Mouse (Mus musculus) neural tube, embryonic 11.5 days (tissue): ENCODE results near the gene Sptlc3. TPM values are rescaled to one million over a fixed set of nuclear protein-coding genes. Genes with fewer than 3 reads are reported as not detected.

Experiments
- ATAC-seq: fragments of 200-750 bp; cut with Nextera tagmentation; 2 replicates; pipeline ENCODE4 v1.8.0; 2017; ENCODE audit warnings: moderate number of reproducible peaks, mild to moderate bottlenecking, moderate TSS enrichment, moderate library complexity; ENCODE audit not compliant: insufficient read depth, low FRiP score, low TSS enrichment
- DNase-seq: peaks from one replicate; pipeline ENCODE4 v3.0.0-alpha.2; 2015; ENCODE audit warnings: low spot score
- H3K27ac ChIP-seq: fragments of 300-500 bp; sonication (generic); 2 replicates; pipeline ENCODE4 v1.5.1; 2014; ENCODE audit warnings: low read depth, mild to moderate bottlenecking, low read length
- H3K27me3 ChIP-seq: fragments of 300-500 bp; sonication (generic); 2 replicates; pipeline ENCODE4 v1.6.1; 2014; ENCODE audit warnings: mild to moderate bottlenecking, low read length, mixed read lengths; ENCODE audit not compliant: control insufficient read depth, insufficient read depth
- H3K36me3 ChIP-seq: fragments of 300-500 bp; sonication (generic); 2 replicates; pipeline ENCODE4 v1.6.1; 2014; ENCODE audit warnings: mild to moderate bottlenecking, low read length, moderate library complexity, mixed read lengths; ENCODE audit not compliant: control insufficient read depth, insufficient read depth
- H3K4me1 ChIP-seq: fragments of 300-500 bp; sonication (generic); 2 replicates; pipeline ENCODE4 v1.6.1; 2014; ENCODE audit warnings: low read length, mixed read lengths; ENCODE audit not compliant: control insufficient read depth, insufficient read depth
- H3K4me2 ChIP-seq: fragments of 300-500 bp; sonication (generic); 2 replicates; pipeline ENCODE4 v1.6.1; 2014; ENCODE audit warnings: low read depth, mild to moderate bottlenecking, moderate library complexity
- H3K4me3 ChIP-seq: fragments of 300-500 bp; sonication (generic); 2 replicates; pipeline ENCODE4 v1.5.1; 2014; ENCODE audit warnings: low read depth, low read length
- H3K9ac ChIP-seq: fragments of 300-500 bp; sonication (generic); 2 replicates; pipeline ENCODE4 v1.6.1; 2014; ENCODE audit warnings: mild to moderate bottlenecking, low read length
- H3K9me3 ChIP-seq: fragments of 300-500 bp; sonication (generic); 2 replicates; pipeline ENCODE4 v1.6.1; 2016; ENCODE audit warnings: low read length; ENCODE audit not compliant: control insufficient read depth
- WGBS: fragments of 180-500 bp; shearing (Covaris S2); extraction: QIAGEN DNeasy Blood & Tissue Kit; methylation state at CpG from one replicate; pipeline ENCODE4 v1.1.7; 2014; 5-methylcytosine and 5-hydroxymethylcytosine counted together
- polyA plus RNA-seq: library from polyadenylated mRNA; unstranded; fragments of >200 nt; fragmentation: Nextera tagmentation; extraction: Ambion mirVana; gene quantifications from 2 replicates; pipeline ENCODE4 v1.2.1, GENCODE M21; 2014

Gene Sptlc3
- polyA plus RNA-seq, 1 experiment from 2014 or later, result 0.09 TPM

DNA sequence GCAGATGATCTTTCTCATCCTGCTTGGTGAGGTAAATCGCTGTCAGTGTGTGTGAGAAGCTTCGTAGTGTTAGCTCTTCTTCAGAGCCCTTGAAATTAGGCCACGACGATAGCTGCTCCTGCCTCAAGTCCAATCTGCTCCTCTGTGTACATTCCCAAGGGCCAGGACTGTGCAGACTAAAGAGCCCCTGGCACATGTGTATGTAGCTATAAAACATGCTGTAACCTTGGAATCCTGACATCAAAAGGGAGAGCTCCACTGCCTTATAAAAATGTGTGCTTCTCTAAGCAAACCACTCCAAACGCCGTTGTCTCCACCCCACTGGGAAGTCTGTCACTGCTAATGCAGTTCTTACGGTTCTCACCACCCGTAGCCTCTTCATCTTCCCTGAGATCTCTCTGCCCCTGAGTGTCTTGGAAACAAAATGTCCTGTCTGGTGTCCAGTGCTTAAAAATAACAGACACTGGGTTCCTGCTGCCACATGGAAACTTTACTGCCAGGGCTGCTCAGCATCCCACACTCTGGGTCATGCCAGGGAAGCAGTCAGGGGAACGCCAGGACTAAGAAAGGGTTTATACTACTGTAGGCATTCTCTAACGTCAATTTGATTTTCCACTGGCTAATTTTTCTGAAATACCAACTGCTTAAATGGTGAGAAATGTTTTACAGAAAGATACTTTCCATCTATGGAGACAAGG is 118.8 kb downstream of the Sptlc3 start:
- no peak for ATAC-seq

GRCm38 (mm10) chr2:139626496-139626895 is 132.8 kb downstream of the Sptlc3 start:
- ATAC-seq (no peak), DNase-seq (no peak)
- Histone ChIP-seq H3K4me2 (no peak overlapping the region), H3K9ac (no peak overlapping the region), H3K27ac (no peak overlapping the region), H3K4me1 (no peaks in the 10 kb centered on the region), H3K27me3 (no peaks in the 10 kb centered on the region), H3K4me3 (no peak overlapping the region), H3K36me3 (no peaks in the 10 kb centered on the region), H3K9me3 (no peaks in the 10 kb centered on the region)
- 80% methylated on average over 1 of the region's 1 CpGs for WGBS

More for the DNA sequence above, 118.8 kb downstream of the Sptlc3 start:
- Histone ChIP-seq H3K4me2 (no peak overlapping the region), H3K9ac (no peak overlapping the region), H3K9me3 (no peaks in the 10 kb centered on the region), H3K36me3 (no peaks in the 10 kb centered on the region), H3K4me3 (no peak overlapping the region), H3K4me1 (peaks cover 23% of the 10 kb centered on the region), H3K27me3 (no peaks in the 10 kb centered on the region), H3K27ac (no peak overlapping the region)
- WGBS, result 42% methylated on average over 10 of the region's 10 CpGs
- DNase-seq, result no peak

DNA sequence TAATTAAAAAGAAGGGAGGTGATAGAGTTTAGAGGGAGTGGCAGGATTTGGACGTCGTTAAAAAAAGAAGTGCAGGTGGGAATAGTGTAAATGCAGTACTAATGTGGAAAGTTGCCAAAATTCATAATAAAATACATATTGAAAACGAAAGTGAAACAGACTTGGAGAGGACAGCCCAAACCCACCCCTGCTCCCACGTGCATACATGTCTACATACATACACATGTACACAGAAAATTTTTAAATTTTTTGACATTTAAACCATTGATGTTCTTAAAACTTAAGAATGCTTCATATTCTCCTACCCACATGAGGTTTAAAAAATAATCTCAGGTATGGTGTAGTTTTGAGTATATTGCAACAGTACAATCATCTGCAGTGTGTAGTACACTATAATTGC is 135.0 kb downstream of the Sptlc3 start:
- DNase-seq (no peak), ATAC-seq (no peak)
- Histone ChIP-seq H3K27me3 (no peaks in the 10 kb centered on the region), H3K9me3 (no peaks in the 10 kb centered on the region), H3K4me1 (no peaks in the 10 kb centered on the region), H3K4me2 (no peak overlapping the region), H3K4me3 (no peak overlapping the region), H3K36me3 (no peaks in the 10 kb centered on the region), H3K9ac (no peak overlapping the region), H3K27ac (no peak overlapping the region)
- 86% methylated on average over 4 of the region's 4 CpGs for WGBS

GRCm38 (mm10) chr2:139629653-139630052 is 135.9 kb downstream of the Sptlc3 start:
- Histone ChIP-seq H3K4me3 (no peak overlapping the region), H3K27me3 (no peaks in the 10 kb centered on the region), H3K36me3 (no peaks in the 10 kb centered on the region), H3K9me3 (no peaks in the 10 kb centered on the region), H3K9ac (no peak overlapping the region), H3K4me2 (no peak overlapping the region), H3K27ac (no peak overlapping the region), H3K4me1 (no peaks in the 10 kb centered on the region)
- ATAC-seq (no peak), DNase-seq (no peak)
- WGBS, result 90% methylated on average over 3 of the region's 3 CpGs

DNA sequence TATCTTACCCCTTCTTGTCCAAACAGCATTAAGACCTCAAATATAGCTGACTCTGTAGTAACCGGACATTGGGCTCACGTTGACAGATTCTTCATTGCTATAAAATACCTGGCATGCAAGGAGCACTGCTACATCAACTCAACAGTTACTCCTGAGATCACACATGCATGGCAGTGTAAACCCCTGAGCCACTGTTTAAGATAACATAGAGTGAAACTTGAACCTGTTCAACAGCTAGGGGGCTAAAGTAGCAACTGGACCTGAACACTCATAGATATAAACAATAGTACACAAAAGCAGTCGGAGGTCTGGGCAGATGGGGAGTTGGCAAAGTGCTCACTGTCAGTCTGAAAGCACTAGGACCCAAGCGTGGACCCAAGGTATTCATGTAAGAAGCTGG is 140.8 kb downstream of the Sptlc3 start:
- Histone ChIP-seq H3K27ac (no peak overlapping the region), H3K36me3 (no peaks in the 10 kb centered on the region), H3K27me3 (no peaks in the 10 kb centered on the region), H3K4me2 (no peak overlapping the region), H3K9me3 (no peaks in the 10 kb centered on the region), H3K4me1 (no peaks in the 10 kb centered on the region), H3K4me3 (no peak overlapping the region), H3K9ac (no peak overlapping the region)
- DNase-seq (no peak), ATAC-seq (no peak)
- WGBS, result 72% methylated on average over 4 of the region's 4 CpGs

DNA sequence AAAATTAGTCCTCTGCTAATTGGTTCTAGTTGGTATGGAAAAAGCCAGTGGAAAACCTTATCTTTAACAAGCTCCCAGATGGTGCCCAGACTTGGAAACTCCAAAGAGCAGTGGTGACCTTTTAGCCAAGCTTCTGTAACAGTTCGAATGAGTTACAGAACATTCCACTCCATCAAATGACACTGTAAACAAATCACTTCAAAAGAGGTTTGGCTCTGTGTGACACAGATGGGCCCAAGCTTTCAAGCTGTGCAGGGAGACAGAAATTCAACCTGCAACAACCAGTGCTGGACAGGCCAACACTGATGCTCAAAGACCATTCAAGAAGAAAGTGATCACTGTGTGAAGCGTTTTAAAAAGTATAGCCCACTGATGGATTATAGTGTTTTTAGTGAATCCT is 144.1 kb downstream of the Sptlc3 start:
- H3K36me3 ChIP-seq, result no peaks in the 10 kb centered on the region
- H3K4me2 ChIP-seq, result no peak overlapping the region
- H3K9ac ChIP-seq, result no peak overlapping the region
- no peak for DNase-seq
- H3K27me3 ChIP-seq, result no peaks in the 10 kb centered on the region
- no peaks in the 10 kb centered on the region for H3K4me1 ChIP-seq
- H3K9me3 ChIP-seq, result no peaks in the 10 kb centered on the region
- H3K27ac ChIP-seq, result no peak overlapping the region
- H3K4me3 ChIP-seq, result no peak overlapping the region
- WGBS, result 35% methylated on average over 2 of the region's 2 CpGs
- ATAC-seq, result no peak

DNA sequence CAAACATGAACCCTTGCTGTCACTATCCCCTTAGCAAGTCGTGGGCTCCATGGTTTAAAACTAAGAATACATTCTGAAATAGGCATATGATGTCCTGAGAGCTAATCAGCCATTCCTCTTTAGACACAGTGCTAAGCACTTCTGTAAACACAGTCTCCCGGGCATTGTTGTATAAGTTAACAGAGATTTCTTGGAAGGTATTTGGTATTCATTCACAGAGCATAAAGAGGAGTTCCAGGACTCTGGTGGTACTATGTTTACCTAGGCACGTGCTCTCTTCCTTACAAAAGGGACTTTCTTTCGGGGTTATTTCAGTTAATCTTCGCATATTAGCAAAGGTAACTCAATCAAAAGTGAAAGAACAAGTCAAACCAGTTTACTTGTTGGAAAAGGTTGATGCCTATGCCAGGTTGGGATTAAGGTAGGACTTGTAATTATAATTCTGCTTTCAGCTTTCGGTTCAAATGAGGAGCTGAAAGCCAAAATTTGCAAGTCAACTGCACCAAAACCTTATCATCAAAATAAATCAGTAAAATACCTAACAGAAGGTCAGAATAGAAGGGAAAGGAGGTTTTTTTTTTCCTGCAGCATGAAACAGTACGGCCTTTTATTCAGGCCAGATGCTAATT is 148.2 kb downstream of the Sptlc3 start:
- DNase-seq, result no peak
- no peak overlapping the region for H3K4me2 ChIP-seq
- no peaks in the 10 kb centered on the region for H3K4me1 ChIP-seq
- no peak for ATAC-seq
- no peak overlapping the region for H3K9ac ChIP-seq
- no peaks in the 10 kb centered on the region for H3K9me3 ChIP-seq
- no peaks in the 10 kb centered on the region for H3K27me3 ChIP-seq
- no peak overlapping the region for H3K27ac ChIP-seq
- H3K4me3 ChIP-seq, result no peak overlapping the region
- H3K36me3 ChIP-seq, result no peaks in the 10 kb centered on the region
- 69% methylated on average over 7 of the region's 7 CpGs for WGBS

DNA sequence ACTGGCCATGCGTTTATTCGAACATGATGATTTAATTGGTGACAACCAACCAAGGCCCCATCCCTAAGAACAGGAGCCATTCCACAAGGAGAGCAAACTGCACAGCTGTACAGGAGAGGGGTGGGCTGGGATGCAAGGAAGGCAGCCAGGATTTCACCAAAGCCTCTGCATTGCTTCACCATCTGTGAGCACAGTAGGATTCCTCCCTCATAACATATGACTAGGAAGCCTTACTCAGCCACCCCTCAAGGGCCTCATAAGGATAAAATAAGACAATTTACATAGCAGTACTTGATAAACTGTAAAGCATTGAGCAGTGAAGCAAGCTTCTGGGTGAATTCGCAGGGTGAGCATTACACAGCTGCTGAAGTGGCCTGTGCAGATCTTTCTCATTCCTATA is 155.8 kb downstream of the Sptlc3 start:
- DNase-seq (no peak), ATAC-seq (no peak)
- no peak overlapping the region for H3K27ac ChIP-seq
- H3K4me2 ChIP-seq, result no peak overlapping the region
- no peaks in the 10 kb centered on the region for H3K27me3 ChIP-seq
- no peaks in the 10 kb centered on the region for H3K9me3 ChIP-seq
- 88% methylated on average over 3 of the region's 3 CpGs for WGBS
- H3K4me1 ChIP-seq, result no peaks in the 10 kb centered on the region
- H3K36me3 ChIP-seq, result no peaks in the 10 kb centered on the region
- H3K9ac ChIP-seq, result no peak overlapping the region
- no peak overlapping the region for H3K4me3 ChIP-seq

DNA sequence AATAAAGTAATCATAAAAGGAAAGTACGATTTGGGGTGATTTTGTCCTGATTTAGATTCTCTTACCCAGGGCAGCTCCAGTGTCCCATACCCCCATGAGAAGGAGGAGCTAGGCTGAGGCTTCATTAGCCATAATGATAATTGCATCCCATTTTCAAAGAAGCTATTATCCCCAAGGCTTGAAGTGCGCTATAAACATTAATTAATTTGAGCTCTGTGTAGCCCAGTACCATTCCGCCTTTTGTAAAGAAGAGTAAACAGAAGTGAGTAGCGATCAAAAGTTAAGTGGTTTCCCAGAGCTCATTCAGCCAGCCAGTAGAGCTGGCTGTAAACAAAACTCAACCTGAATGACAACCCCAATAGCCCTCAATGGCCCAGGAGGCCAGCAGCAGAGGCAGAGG is 163.0 kb downstream of the Sptlc3 start:
- H3K9me3 ChIP-seq, result no peaks in the 10 kb centered on the region
- no peaks in the 10 kb centered on the region for H3K27me3 ChIP-seq
- no peak overlapping the region for H3K9ac ChIP-seq
- H3K4me2 ChIP-seq, result no peak overlapping the region
- WGBS, result 24% methylated on average over 4 of the region's 4 CpGs
- no peak overlapping the region for H3K4me3 ChIP-seq
- no peaks in the 10 kb centered on the region for H3K4me1 ChIP-seq
- no peak for DNase-seq
- ATAC-seq, result no peak
- no peak overlapping the region for H3K27ac ChIP-seq
- H3K36me3 ChIP-seq, result no peaks in the 10 kb centered on the region
